Mouse (Mus musculus) megakaryocyte, embryonic 14.5 days (primary cell): ENCODE measurements around the gene S100a11.

ENCODE experiments used
- FLI1 ChIP-seq: IDR thresholded peaks from 2 replicates; pipeline ENCODE4 v1.6.1; 2012; ENCODE audit warnings: low read length, inconsistent platforms, mixed read lengths
- GATA1 ChIP-seq: IDR thresholded peaks from 3 replicates; pipeline ENCODE4 v1.6.1; 2012; ENCODE audit warnings: mixed read lengths, low read length, inconsistent platforms, borderline replicate concordance

DNA sequence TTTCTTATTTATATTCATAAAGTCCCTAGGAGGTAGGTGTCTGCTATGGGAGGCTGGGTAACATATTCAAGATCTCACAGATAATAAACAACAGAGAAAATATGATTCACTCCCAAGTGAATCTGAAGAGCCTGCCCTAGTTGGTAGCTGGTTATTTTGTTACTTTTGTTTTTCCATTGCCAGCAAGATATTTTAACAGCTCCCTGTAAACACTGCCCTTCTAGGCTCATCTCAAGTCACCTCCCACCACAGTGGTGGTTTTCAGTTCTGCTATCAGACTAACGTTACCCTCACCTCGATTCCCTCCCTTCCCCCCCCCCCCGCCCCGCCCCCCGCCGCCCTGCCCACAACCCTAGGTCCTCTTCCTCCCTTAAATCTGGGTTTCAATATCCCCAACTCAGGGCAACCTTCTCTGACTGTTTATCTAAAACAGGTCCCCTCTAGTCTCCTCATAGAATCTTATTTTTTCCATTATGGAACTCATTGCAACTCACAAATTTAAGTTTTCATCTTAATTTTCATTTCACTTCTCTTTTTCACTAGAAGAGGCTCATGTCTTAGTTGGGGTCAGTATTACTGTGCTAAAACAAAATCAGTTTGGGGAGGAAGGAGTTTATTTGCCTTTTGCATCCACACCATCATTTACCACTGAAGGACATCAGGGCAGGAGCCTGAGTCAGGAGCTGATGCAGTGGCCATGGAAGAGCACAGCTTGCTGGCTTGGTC lies 28.4 kb downstream of the S100a11 start:
- TF ChIP-seq GATA1 (no peak), FLI1 (no peak)
